Mouse (Mus musculus) stomach, postnatal 0 days (tissue): Measurements from ENCODE around the gene Sh2b2. TPM values are rescaled to one million over a fixed set of nuclear protein-coding genes. Genes with fewer than 3 reads are reported as not detected.
A peak's percentile ranks its signal among the peaks of the same experiment; 100 is the strongest.
"Not testable (repeated sequence)": the region's sequence is repeated elsewhere in the genome, so short reads cannot be mapped to it uniquely, and the experiment has no call there.

Source experiments
- ATAC-seq: fragments of 200-750 bp; cut with Nextera tagmentation; 2 replicates; pipeline ENCODE4 v1.8.0; 2017; ENCODE audit not compliant: low FRiP score, low TSS enrichment
- DNase-seq: peaks from one replicate; pipeline ENCODE4 v3.0.0-alpha.2; 2016; ENCODE audit warnings: low spot score
- H3K27ac ChIP-seq: fragments of 300-500 bp; sonication (generic); replicated peaks from 2 replicates; pipeline ENCODE4 v1.5.1; 2014; ENCODE audit warnings: mild to moderate bottlenecking, control low read depth
- H3K27me3 ChIP-seq: fragments of 300-500 bp; sonication (generic); 2 replicates; pipeline ENCODE4 v1.6.1; 2014; ENCODE audit warnings: low read length; ENCODE audit not compliant: control insufficient read depth, insufficient read depth
- H3K36me3 ChIP-seq: fragments of 300-500 bp; sonication (generic); 2 replicates; pipeline ENCODE4 v1.6.1; 2014; ENCODE audit warnings: low read length, mixed read lengths; ENCODE audit not compliant: control insufficient read depth, insufficient read depth
- H3K4me1 ChIP-seq: fragments of 300-500 bp; sonication (generic); replicated peaks from 2 replicates; pipeline ENCODE4 v1.6.1; 2014; ENCODE audit warnings: antibody characterized with exemption; ENCODE audit not compliant: control insufficient read depth, insufficient read depth
- H3K4me2 ChIP-seq: fragments of 300-500 bp; sonication (generic); replicated peaks from 2 replicates; pipeline ENCODE4 v1.6.1; 2014; ENCODE audit warnings: low read depth, mild to moderate bottlenecking, control low read depth, moderate library complexity
- H3K4me3 ChIP-seq: fragments of 300-500 bp; sonication (generic); 2 replicates; pipeline ENCODE4 v1.5.1; 2014; ENCODE audit warnings: low read depth, low read length, control low read depth
- H3K9ac ChIP-seq: fragments of 300-500 bp; sonication (generic); 2 replicates; pipeline ENCODE4 v1.6.1; 2014; ENCODE audit warnings: mild to moderate bottlenecking, low read length, control low read depth, mixed read lengths
- H3K9me3 ChIP-seq: fragments of 300-500 bp; sonication (generic); 2 replicates; pipeline ENCODE4 v1.6.1; 2016; ENCODE audit warnings: low read length; ENCODE audit not compliant: control insufficient read depth
- CTCF ChIP-seq: IDR thresholded peaks from 2 replicates; pipeline ENCODE4 v1.5.1; 2016; ENCODE audit warnings: antibody characterized with exemption, low read depth, mild to moderate bottlenecking, moderate library complexity
- EP300 ChIP-seq: optimal IDR thresholded peaks from 2 replicates; pipeline ENCODE3; 2016; ENCODE audit warnings: antibody characterized with exemption
- WGBS: fragments of 180-500 bp; shearing (Covaris S2); extraction: QIAGEN DNeasy Blood & Tissue Kit; methylation state at CpG from one replicate; pipeline ENCODE4 v1.1.7; 2014; 5-methylcytosine and 5-hydroxymethylcytosine counted together
- polyA plus RNA-seq: library from polyadenylated mRNA; unstranded; fragments of >200 nt; fragmentation: Nextera tagmentation; extraction: Ambion mirVana; gene quantifications from 2 replicates; pipeline ENCODE4 v1.2.1, GENCODE M21; 2015

The Sh2b2 gene
- polyA plus RNA-seq, 1 experiment from 2014 or later: 0.92 TPM

GRCm38 (mm10) chr5:136215958-136216357 is 30.4 kb downstream of the Sh2b2 start:
- no peak for DNase-seq
- no peaks in the 10 kb centered on the region for H3K27me3 ChIP-seq
- TF ChIP-seq EP300: no peak

GRCm38 (mm10) chr5:136215211-136215610 is 31.1 kb downstream of the Sh2b2 start:
- no peak overlapping the region for H3K9ac ChIP-seq
- H3K27ac ChIP-seq: no peak overlapping the region
- no peak for ATAC-seq
- no peak overlapping the region for H3K4me2 ChIP-seq
- no peak for TF ChIP-seq EP300
- peak; percentile 45 for TF ChIP-seq CTCF
- no peaks in the 10 kb centered on the region for H3K4me1 ChIP-seq
- H3K36me3 ChIP-seq: no peaks in the 10 kb centered on the region
- H3K27me3 ChIP-seq: no peaks in the 10 kb centered on the region
- no peak for DNase-seq
- WGBS: 90% methylated on average over 3 of the region's 3 CpGs
- H3K9me3 ChIP-seq: no peaks in the 10 kb centered on the region
- H3K4me3 ChIP-seq: no peak overlapping the region

More at GRCm38 (mm10) chr5:136215958-136216357, 30.4 kb downstream of the Sh2b2 start:
- H3K36me3 ChIP-seq: no peaks in the 10 kb centered on the region
- ATAC-seq: no peak
- no peaks in the 10 kb centered on the region for H3K4me1 ChIP-seq
- H3K4me3 ChIP-seq: no peak overlapping the region
- 67% methylated on average over 5 of the region's 5 CpGs for WGBS
- no peak overlapping the region for H3K27ac ChIP-seq
- no peak overlapping the region for H3K9ac ChIP-seq
- H3K9me3 ChIP-seq: no peaks in the 10 kb centered on the region
- no peak overlapping the region for H3K4me2 ChIP-seq

DNA sequence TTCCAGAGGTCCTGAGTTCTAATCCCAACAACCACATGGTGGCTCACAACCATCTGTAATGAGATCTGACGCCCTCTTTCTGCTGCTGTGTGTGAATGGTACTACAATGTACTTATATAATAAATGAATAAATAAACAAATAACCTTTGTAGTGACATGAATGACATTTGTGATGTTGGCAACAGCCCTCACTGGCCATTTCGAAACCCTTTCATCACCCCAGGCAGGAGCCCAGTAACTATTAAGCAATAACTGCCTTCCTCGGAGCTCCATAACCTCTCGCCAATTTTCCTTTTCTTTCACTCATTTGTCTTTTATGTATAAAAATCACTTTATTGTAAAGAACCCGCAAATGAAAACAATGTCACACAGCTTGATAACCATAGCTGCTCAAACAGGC is 32.6 kb downstream of the Sh2b2 start:
- TF ChIP-seq CTCF (no peak), EP300 (no peak)
- Histone ChIP-seq H3K27me3 (no peaks in the 10 kb centered on the region), H3K4me3 (no peak overlapping the region), H3K9ac (no peak overlapping the region), H3K4me1 (no peaks in the 10 kb centered on the region), H3K9me3 (no peaks in the 10 kb centered on the region), H3K36me3 (no peaks in the 10 kb centered on the region), H3K4me2 (no peak overlapping the region), H3K27ac (no peak overlapping the region)
- DNase-seq: no peak
- 69% methylated on average over 5 of the region's 5 CpGs for WGBS
- ATAC-seq: no peak

GRCm38 (mm10) chr5:136212716-136213115 is 33.6 kb downstream of the Sh2b2 start:
- TF ChIP-seq EP300 (no peak), CTCF (no peak)
- no peaks in the 10 kb centered on the region for H3K27me3 ChIP-seq
- no peaks in the 10 kb centered on the region for H3K9me3 ChIP-seq
- H3K4me3 ChIP-seq: no peak overlapping the region
- no peak overlapping the region for H3K27ac ChIP-seq
- no peaks in the 10 kb centered on the region for H3K36me3 ChIP-seq
- no peaks in the 10 kb centered on the region for H3K4me1 ChIP-seq
- no peak overlapping the region for H3K4me2 ChIP-seq
- DNase-seq (no peak), ATAC-seq (no peak)
- WGBS: 86% methylated on average over 11 of the region's 11 CpGs
- no peak overlapping the region for H3K9ac ChIP-seq

GRCm38 (mm10) chr5:136211341-136212102 is 34.8 kb downstream of the Sh2b2 start:
- WGBS: 93% methylated on average over 14 of the region's 14 CpGs
- not testable (repeated sequence) for H3K9ac ChIP-seq, H3K27ac ChIP-seq, H3K4me1 ChIP-seq, ATAC-seq, H3K27me3 ChIP-seq, H3K36me3 ChIP-seq, H3K4me2 ChIP-seq, H3K4me3 ChIP-seq, H3K9me3 ChIP-seq, DNase-seq

DNA sequence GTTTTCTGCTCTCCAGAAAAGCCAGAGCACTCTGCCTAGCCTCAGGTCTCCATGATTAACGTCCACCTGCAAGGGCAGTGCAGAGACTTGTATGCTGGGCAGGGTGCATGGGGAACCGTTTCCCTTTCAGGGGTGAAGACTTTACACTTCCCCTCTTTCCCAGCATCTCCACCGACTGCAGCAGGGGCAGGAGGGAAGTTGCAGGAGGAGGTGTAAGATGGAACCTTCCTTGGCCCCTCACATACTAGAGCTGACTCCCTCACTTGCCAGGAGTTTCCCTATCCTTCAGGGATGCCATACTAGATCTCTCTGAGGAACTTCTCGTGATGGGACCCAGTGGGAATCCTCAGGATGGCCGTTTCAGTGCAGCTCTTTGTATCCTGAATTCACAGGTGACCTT is 35.8 kb downstream of the Sh2b2 start:
- Histone ChIP-seq H3K9me3 (no peaks in the 10 kb centered on the region), H3K27me3 (no peaks in the 10 kb centered on the region), H3K4me3 (no peak overlapping the region), H3K4me2 (no peak overlapping the region), H3K27ac (no peak overlapping the region), H3K36me3 (no peaks in the 10 kb centered on the region), H3K4me1 (no peaks in the 10 kb centered on the region), H3K9ac (no peak overlapping the region)
- DNase-seq (no peak), ATAC-seq (no peak)
- TF ChIP-seq EP300 (no peak), CTCF (no peak)
- 68% methylated on average over 5 of the region's 5 CpGs for WGBS
